Mouse (Mus musculus): Measurements from ENCODE around the gene Fam196b. TPM values are rescaled to one million over a fixed set of nuclear protein-coding genes. Genes with fewer than 3 reads are reported as not detected.

Gene Fam196b
- total and polyA plus RNA-seq, 3 experiments, result 0.13 to 0.38 TPM; not detected in 1

DNA sequence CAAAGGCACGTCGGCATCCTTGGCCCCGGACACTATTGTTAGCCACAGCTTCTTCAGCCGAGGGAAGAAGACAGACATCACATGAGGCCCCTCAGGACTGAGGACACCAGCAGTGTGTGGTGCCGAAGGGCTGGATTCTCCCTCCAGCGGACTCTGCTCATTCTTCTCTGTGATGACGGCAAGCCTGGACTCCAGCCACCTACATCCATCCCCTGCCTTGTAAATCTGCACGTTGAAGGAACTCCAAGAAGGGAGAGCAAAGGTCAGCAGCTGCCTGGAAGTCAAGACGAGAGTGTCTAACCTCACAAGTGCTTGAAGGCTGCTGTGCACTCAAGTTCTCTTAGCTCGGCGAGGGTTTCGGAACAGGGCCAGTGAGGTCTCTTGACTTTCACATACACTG is 40.8 kb downstream of the Fam196b start:
- H3K9me3 ChIP-seq (replicated peaks; ENCODE audit: low read length), result no peaks in the 10 kb centered on the region
- in situ Hi-C loops (cut with MboI; ENCODE audit: low pct_ligation_motif_present, low pct_unique_long_range_greater_than_20kb, low sequenced_read_pairs), result no loop called here
- dilution Hi-C loops (cut with MboI; ENCODE audit: extremely low pct_ligation_motif_present, extremely low pct_unique_long_range_greater_than_20kb, low sequenced_read_pairs), result no loop called here

GRCm38 (mm10) chr11:34356109-34356508 is 41.5 kb downstream of the Fam196b start:
- Histone ChIP-seq H3K4me2 (ENCODE audit: insufficient read depth, low read depth, poor library complexity, severe bottlenecking) (no peak overlapping the region), H3K79me2 (replicated peaks; ENCODE audit: control insufficient read depth, extremely low read depth, insufficient read depth, poor library complexity, severe bottlenecking) (no peaks in the 10 kb centered on the region), H3K27ac (ENCODE audit: insufficient read depth, low read depth) (no peak overlapping the region), H3K9me3 (replicated peaks; ENCODE audit: low read length) (no peaks in the 10 kb centered on the region), H3K36me3 (replicated peaks in 1 of 2; ENCODE audit: control insufficient read depth in 1 of 2, insufficient read depth in 1 of 2, low read length in 1 of 2) (peaks cover 46 to 95% of the 10 kb centered on the region in 2 experiments), H3K4me1 (ENCODE audit: control insufficient read depth in 1 of 2, insufficient read depth in 2 of 2) (peaks cover 0 to 2% of the 10 kb centered on the region in 2 experiments; a peak in 1 of 4 replicates), H3K4me3 (replicated peaks in 1 of 3; ENCODE audit: low read depth in 2 of 3, low read length in 2 of 3, poor library complexity in 1 of 3) (no peak overlapping the region), H3K9ac (ENCODE audit: insufficient read depth, low read depth) (no peak overlapping the region), H3K27me3 (replicated peaks) (no peaks in the 10 kb centered on the region)
- TF ChIP-seq ZC3H11A (IDR thresholded peaks at IDR 0.05; ENCODE audit: low read depth, low read length) (no peak), E2F4 (IDR thresholded peaks at IDR 0.05; ENCODE audit: insufficient replicate concordance, low read depth, low read length) (no peak), JUND (conservative IDR thresholded peaks at IDR 0.05; ENCODE audit: low read depth, low read length) (no peak), ZMIZ1 (IDR thresholded peaks at IDR 0.05; ENCODE audit: low read depth, low read length) (no peak), CTCF (conservative IDR thresholded peaks at IDR 0.05 in 1 of 2, IDR thresholded peaks at IDR 0.05 in 1 of 2; ENCODE audit: low read depth in 2 of 2, low read length in 2 of 2) (no peak), USF2 (conservative IDR thresholded peaks at IDR 0.05; ENCODE audit: low read depth, low read length) (no peak), NELFE (IDR thresholded peaks at IDR 0.05; ENCODE audit: low read depth, low read length) (no peak), EP300 (IDR thresholded peaks at IDR 0.05; ENCODE audit: low read length) (no peak), USF1 (IDR thresholded peaks at IDR 0.05; ENCODE audit: low read depth, low read length) (no peak), MXI1 (IDR thresholded peaks at IDR 0.05; ENCODE audit: low read depth, low read length) (no peak), BHLHE40 (IDR thresholded peaks at IDR 0.05; ENCODE audit: low read depth, low read length) (no peak), NRF1 (IDR thresholded peaks at IDR 0.05; ENCODE audit: low read depth, low read length) (no peak)
- dilution Hi-C loops (cut with MboI; ENCODE audit: extremely low pct_ligation_motif_present, extremely low pct_unique_long_range_greater_than_20kb, low sequenced_read_pairs), result no loop called here
- in situ Hi-C loops (cut with MboI; ENCODE audit: low pct_ligation_motif_present, low pct_unique_long_range_greater_than_20kb, low sequenced_read_pairs), result no loop called here
- peak; percentile 12 for DNase-seq (ENCODE audit: extremely low read depth)

More for the DNA sequence above, 40.8 kb downstream of the Fam196b start:
- no peak overlapping the region for H3K4me2 ChIP-seq (ENCODE audit: insufficient read depth, low read depth, poor library complexity, severe bottlenecking)
- no peaks in the 10 kb centered on the region; a peak in 1 of 4 replicates for H3K4me1 ChIP-seq (ENCODE audit: control insufficient read depth in 1 of 2, insufficient read depth in 2 of 2)
- H3K9ac ChIP-seq (ENCODE audit: insufficient read depth, low read depth), result no peak overlapping the region
- H3K79me2 ChIP-seq (replicated peaks; ENCODE audit: control insufficient read depth, extremely low read depth, insufficient read depth, poor library complexity, severe bottlenecking), result no peaks in the 10 kb centered on the region
- peaks cover 44 to 96% of the 10 kb centered on the region in 2 experiments for H3K36me3 ChIP-seq (replicated peaks in 1 of 2; ENCODE audit: control insufficient read depth in 1 of 2, insufficient read depth in 1 of 2, low read length in 1 of 2)
- TF ChIP-seq GABPA (IDR thresholded peaks at IDR 0.05; ENCODE audit: insufficient replicate concordance, low read depth, low read length) (no peak), ZMIZ1 (IDR thresholded peaks at IDR 0.05; ENCODE audit: low read depth, low read length) (no peak), ZC3H11A (IDR thresholded peaks at IDR 0.05; ENCODE audit: low read depth, low read length) (no peak), HCFC1 (IDR thresholded peaks at IDR 0.05; ENCODE audit: low read depth, low read length) (no peak), SIN3A (IDR thresholded peaks at IDR 0.05; ENCODE audit: low read length) (no peak), PAX5 (IDR thresholded peaks at IDR 0.05; ENCODE audit: low read length) (no peak), RAD21 (IDR thresholded peaks at IDR 0.05; ENCODE audit: low read depth, low read length) (no peak), JUN (IDR thresholded peaks at IDR 0.05; ENCODE audit: insufficient read depth, low read depth, low read length) (no peak), ZNF384 (IDR thresholded peaks at IDR 0.05; ENCODE audit: low read depth, low read length) (no peak), UBTF (IDR thresholded peaks at IDR 0.05; ENCODE audit: low read depth, low read length) (no peak)
- no peak overlapping the region for H3K4me3 ChIP-seq (replicated peaks in 1 of 3; ENCODE audit: low read depth in 2 of 3, low read length in 2 of 3, poor library complexity in 1 of 3)
- no peak overlapping the region for H3K27ac ChIP-seq (ENCODE audit: insufficient read depth, low read depth)
- H3K27me3 ChIP-seq (replicated peaks), result no peaks in the 10 kb centered on the region
- no peak for DNase-seq (ENCODE audit: extremely low read depth)
